Mouse (Mus musculus) embryo, embryonic 11 days (tissue): ENCODE measurements at regions not wholly inside any gene's neighbourhood (a gene's known extent, or its start where the extent isn't known, plus 50 kb on each side); places are given as distances from the start of the nearest gene placed in this dataset.

Source experiments
- DNase-seq: peaks from one replicate; pipeline ENCODE4 v3.0.0-alpha.2; 2015

DNA sequence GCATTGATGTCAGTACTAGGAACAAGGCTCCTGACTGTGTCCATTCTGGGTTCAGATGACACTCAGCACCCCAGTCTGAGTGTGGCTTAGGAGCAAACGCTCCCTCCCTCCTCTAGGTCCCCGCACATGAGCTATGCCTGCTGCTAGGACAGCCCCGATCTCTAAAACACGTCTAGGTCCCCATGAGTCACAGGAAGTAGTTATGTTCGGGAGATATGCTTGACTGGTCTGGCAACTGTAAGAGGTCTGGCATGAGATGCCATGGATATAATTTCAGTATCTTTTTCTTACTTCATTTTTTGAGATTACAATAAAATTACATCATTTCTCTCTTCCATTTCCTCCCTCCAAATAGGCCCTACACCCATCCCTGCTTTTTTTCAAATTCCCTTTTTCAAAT is 792.1 kb downstream of the Kcnj2 start:
- no peak for DNase-seq

- DNase-seq: peak; percentile 25
Observed at GRCm38 (mm10) chr11:111865143-111865542, 799.2 kb downstream of the Kcnj2 start.

DNA sequence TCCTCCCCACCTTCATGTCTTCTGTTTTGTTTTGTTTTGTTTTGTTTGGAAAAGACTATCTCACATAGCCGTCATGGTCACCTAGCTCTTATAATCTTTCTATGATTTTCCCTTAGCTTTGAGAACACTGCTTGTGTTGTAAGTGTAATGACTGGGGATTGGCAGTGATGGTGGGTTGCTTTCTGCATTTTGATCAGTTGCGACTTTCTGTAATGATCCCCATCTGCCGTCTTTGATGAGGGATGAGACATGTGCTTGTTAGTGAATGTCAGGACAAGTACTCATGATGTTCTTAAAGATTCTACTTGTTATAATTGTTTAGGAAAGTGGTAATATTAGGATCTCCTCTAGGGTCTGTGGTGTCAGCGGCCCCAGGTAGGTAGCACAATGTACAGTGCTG is 809.4 kb downstream of the Kcnj2 start:
- DNase-seq: no peak

GRCm38 (mm10) chr11:111880146-111880545 is 814.2 kb downstream of the Kcnj2 start:
- no peak for DNase-seq

- DNase-seq: no peak
Observed at GRCm38 (mm10) chr11:111890026-111890425, 824.1 kb downstream of the Kcnj2 start.

DNA sequence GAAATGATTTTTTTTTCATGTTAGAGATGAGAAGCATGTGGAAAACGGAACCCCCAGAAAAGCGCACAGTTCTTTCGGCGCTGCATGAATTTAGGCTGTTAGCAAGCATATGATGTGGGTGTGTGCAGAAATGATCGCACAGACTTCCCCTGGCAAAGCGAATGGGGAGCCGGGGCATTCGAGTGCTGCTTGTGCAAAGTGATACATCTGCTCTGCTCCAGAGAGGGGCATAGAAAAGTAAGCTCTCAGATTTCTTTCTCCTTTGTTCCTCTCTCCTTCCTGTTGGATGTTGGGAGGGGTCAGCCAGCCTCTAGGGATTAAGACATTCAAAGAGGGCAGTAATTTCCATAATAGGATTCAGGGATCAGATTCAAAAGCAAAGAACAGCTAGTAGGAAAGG is 827.9 kb downstream of the Kcnj2 start:
- DNase-seq: peak; percentile 73

- DNase-seq: no peak
Observed at GRCm38 (mm10) chr11:111895221-111896200, 829.5 kb downstream of the Kcnj2 start.

- DNase-seq: no peak
Observed at GRCm38 (mm10) chr11:111897001-111897400, 831.0 kb downstream of the Kcnj2 start.

GRCm38 (mm10) chr11:111904086-111904485 is 838.1 kb downstream of the Kcnj2 start:
- DNase-seq: peak; percentile 33

DNA sequence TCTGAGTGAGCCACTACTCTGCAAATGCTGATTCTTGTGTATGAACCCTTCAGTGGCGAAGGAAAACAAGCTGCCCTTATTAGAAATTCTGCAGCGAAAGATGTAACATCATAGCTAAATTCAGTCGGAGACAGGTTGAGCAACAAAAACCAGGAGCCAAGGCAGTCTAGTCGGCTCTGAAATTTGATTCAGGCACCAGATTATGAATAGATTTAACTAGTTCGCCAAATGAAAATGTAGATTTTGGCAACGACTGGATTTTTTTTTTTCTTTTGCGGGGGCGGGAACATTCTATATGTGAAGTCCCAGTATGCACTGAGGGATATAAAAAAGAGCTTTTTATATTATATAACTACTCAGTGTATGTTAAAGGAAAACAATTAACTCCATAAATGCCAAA is 847.9 kb downstream of the Kcnj2 start:
- DNase-seq: no peak

- peak; percentile 19 for DNase-seq
Observed at GRCm38 (mm10) chr11:111926336-111926735, 855.7 kb upstream of the Sox9 start.

DNA sequence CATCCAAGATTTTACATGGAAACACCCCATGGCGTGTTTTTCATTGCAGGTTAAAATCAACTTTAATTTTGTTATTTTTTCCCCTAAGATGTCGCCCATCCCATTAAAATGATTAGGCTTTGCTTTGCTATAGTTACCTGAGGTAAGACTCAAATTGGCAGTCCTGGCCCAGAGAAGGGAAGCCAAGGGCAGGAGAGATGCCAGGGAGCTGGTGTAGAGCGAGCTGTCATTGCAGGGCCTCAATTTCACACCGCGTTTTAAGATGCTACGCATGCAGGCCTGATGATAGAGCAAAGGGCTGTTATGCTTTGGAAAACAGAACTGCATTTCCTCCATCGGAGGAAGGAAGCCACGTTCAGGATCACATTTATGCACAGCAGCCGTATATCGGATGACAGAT is 852.7 kb upstream of the Sox9 start:
- no peak for DNase-seq

- no peak for DNase-seq
Observed at GRCm38 (mm10) chr11:111932052-111932451, 850.0 kb upstream of the Sox9 start.

- no peak for DNase-seq
Observed at GRCm38 (mm10) chr11:111944282-111944681, 837.7 kb upstream of the Sox9 start.

DNA sequence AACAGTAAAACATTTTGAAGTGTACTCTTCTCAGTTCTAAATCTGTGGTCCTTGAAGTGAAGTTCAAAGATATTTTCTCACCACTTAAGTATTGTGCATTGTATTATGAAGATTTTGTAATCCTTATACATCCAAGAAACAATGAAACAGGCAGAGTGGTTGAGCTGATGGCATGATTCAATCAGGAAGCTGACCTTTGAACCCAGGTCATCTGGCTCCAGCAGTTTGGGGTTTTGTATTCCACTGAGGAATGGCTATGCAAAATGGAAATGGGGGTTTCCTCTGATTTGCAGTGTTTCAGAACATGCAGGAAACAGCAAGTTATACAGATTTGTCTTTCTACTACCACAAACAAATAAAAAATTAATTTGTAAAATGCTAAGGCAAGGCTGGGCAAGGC is 836.2 kb upstream of the Sox9 start:
- peak; percentile 46 for DNase-seq

DNA sequence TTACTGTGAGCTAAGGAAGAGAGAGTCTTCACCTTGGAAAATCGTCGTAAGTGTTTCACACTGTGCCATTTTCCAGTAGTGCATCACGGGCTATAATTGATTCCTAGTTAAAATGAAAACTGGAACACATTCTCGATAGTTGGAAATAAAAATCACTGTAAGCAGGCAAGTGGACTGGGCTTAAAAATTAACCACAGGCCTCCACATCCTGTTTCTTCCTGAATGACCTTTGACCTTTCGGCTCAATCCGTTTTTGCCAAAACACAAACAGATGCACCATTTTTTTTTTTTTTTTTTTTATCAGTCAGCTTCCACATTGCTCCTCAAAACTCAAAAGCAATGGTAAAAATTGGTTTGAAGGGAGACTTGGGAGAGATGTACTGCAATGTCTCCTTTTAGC is 834.4 kb upstream of the Sox9 start:
- no peak for DNase-seq

GRCm38 (mm10) chr11:111953421-111953820 is 828.6 kb upstream of the Sox9 start:
- DNase-seq: no peak

- no peak for DNase-seq
Observed at GRCm38 (mm10) chr11:111957721-111958287, 824.2 kb upstream of the Sox9 start.

- DNase-seq: peak; percentile 44
Observed at GRCm38 (mm10) chr11:111961047-111961837, 820.8 kb upstream of the Sox9 start.

GRCm38 (mm10) chr11:111961846-111962245 is 820.2 kb upstream of the Sox9 start:
- DNase-seq: peak; percentile 47

DNA sequence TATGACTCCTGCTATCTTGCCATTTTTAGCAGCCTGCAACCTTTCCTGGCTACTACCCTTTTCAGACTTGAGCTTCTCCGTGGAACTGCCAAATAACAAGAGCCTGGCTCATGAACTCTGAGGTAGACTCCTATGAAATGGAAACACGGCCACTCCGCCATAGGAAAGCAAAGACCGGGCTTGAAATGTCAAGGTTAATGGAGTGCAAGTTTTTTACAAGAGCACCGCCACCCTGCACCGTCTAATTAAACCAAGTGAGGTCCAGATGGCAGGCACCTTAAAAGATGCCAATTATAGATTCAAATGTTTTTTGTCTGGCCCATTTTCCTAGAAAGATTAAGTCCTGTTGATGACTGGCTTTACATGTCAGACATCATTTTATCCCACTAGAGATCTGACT is 818.0 kb upstream of the Sox9 start:
- no peak for DNase-seq

DNA sequence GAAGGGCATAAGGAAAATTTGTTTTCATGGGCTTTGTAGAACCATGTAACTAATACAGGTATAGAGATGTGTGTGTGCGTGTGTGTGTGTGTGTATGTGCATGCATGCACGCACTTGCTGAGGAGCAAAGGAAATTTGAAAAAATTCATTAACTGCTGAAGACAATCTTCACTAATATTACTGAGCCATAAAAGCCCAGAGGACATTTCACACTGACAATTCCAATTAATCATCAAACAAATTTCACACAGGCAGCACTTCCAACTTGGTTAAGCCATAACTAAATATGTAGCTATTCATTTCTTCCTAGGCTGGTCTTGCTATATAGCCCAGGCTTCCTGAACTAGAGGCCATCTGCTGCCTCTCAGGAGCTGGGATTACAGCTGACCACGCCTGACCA is 815.6 kb upstream of the Sox9 start:
- no peak for DNase-seq

GRCm38 (mm10) chr11:111971001-111971400 is 811.0 kb upstream of the Sox9 start:
- DNase-seq: no peak

DNA sequence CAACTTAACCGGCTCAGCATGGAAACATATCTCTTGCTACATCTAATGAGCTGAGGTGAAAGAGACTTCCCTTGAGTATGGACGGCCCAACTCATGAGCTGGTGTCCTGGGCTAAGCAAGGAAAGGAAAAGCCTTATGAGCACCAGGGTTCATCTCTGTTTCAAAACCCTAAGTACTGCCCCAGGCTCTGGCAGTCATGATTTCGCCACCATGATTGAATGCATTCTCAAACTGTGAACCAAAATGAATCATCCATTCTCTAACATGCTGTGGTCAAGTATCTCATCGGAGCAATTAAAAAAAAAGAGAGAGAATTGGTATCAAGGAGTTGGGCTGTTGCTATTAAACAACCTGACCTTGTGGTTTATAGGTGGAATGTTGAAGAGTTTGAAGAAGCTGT is 803.4 kb upstream of the Sox9 start:
- no peak for DNase-seq
